Mouse (Mus musculus) lung, postnatal 25 days (tissue): ENCODE measurements around the gene Gnas.
"Not testable (repeated sequence)": the region's sequence is repeated elsewhere in the genome, so short reads cannot be mapped to it uniquely, and the experiment has no call there.

ENCODE experiments used
- DNase-seq: peaks from one replicate; pipeline ENCODE4 v3.0.0; 2022; ENCODE audit warnings: low spot score

Gnas gene

GRCm38 (mm10) chr2:174294457-174294856, 10.3 kb downstream of the Gnas start:
- no peak for DNase-seq

- DNase-seq, result no peak
Measured at GRCm38 (mm10) chr2:174295175-174295899, 11.2 kb downstream of the Gnas start.

GRCm38 (mm10) chr2:174295900-174296465, 11.9 kb downstream of the Gnas start:
- no peak for DNase-seq

GRCm38 (mm10) chr2:174297086-174297571, 13.0 kb downstream of the Gnas start:
- DNase-seq, result no peak

GRCm38 (mm10) chr2:174297851-174298250, 13.7 kb downstream of the Gnas start:
- no peak for DNase-seq

GRCm38 (mm10) chr2:174298471-174298870, 14.4 kb downstream of the Gnas start:
- no peak for DNase-seq

GRCm38 (mm10) chr2:174299091-174299770, 15.1 kb downstream of the Gnas start:
- no peak for DNase-seq

- no peak for DNase-seq
Measured at GRCm38 (mm10) chr2:174299771-174300160, 15.6 kb downstream of the Gnas start.

GRCm38 (mm10) chr2:174300186-174300585, 16.1 kb downstream of the Gnas start:
- DNase-seq, result no peak

GRCm38 (mm10) chr2:174300666-174301065, 16.5 kb downstream of the Gnas start:
- no peak for DNase-seq

GRCm38 (mm10) chr2:174302526-174302925, 18.4 kb downstream of the Gnas start:
- DNase-seq, result no peak

- DNase-seq, result no peak
Measured at GRCm38 (mm10) chr2:174305646-174306045, 21.5 kb downstream of the Gnas start.

- DNase-seq, result no peak
Measured at GRCm38 (mm10) chr2:174307903-174308302, 23.8 kb downstream of the Gnas start.

GRCm38 (mm10) chr2:174310913-174311514, 26.9 kb downstream of the Gnas start:
- peak; percentile 43 for DNase-seq

GRCm38 (mm10) chr2:174311613-174312012, 27.5 kb downstream of the Gnas start:
- no peak for DNase-seq

- DNase-seq, result peak; percentile 88
Measured at GRCm38 (mm10) chr2:174312118-174312647, 28.1 kb downstream of the Gnas start.

- DNase-seq, result no peak
Measured at GRCm38 (mm10) chr2:174312661-174313060, 28.5 kb downstream of the Gnas start.

- not testable (repeated sequence) for DNase-seq
Measured at GRCm38 (mm10) chr2:174315445-174315844, 31.3 kb downstream of the Gnas start.

- DNase-seq, result no peak
Measured at GRCm38 (mm10) chr2:174316661-174317060, 32.5 kb downstream of the Gnas start.

- no peak for DNase-seq
Measured at GRCm38 (mm10) chr2:174325989-174326388, 41.9 kb downstream of the Gnas start.

GRCm38 (mm10) chr2:174326481-174326880, 42.4 kb downstream of the Gnas start:
- DNase-seq, result no peak

- DNase-seq, result peak; percentile 70
Measured at GRCm38 (mm10) chr2:174327295-174327981, 43.3 kb downstream of the Gnas start.
